Mouse (Mus musculus) ovary, adult 18-20 months (tissue): Measurements from ENCODE around the gene Samhd1.

Experiments
- DNase-seq: peaks from one replicate; pipeline ENCODE4 v3.0.0; 2022; ENCODE audit warnings: low spot score, mixed read lengths

Samhd1 gene

DNA sequence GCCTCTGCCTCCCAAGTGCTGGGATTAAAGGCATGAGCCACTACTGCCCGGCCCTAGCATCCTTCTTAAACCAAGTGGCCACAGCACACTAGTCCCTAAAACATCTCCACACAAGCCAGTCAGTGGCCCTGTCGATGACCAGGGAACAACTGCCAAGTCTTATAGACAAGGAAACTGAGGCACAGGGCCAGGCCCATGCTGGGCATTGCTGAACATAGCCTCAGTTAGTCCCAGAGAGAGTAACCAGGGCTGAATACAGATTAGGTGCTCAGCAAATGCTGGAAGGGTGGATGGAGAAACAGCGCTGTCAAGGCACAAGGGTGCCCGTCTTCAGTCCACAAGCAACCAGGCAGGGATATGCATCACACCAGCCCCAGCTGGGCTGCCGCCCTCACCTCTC is 81.9 kb downstream of the Samhd1 start:
- DNase-seq = no peak

DNA sequence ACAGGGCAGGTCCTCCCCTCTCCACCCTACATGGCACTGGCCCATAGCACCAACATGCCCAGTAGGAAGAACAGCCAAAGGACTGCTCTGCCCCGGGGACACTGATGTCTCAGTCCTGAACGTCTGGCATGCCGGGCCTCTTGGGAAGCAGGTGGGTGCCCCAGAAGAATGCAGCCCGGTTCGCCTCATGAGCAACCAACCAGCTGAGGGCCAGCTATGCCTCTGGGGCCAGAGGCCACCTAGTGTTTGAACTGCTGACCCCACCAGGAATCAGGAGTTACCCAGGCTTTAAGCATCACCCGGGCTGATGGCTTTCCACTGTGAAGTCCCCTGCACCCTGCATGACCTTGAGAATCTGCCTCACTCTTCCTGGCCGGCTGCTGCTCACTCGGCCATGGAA is 82.6 kb downstream of the Samhd1 start:
- no peak for DNase-seq

- DNase-seq = no peak
These were observed 85.2 kb downstream of the Samhd1 start for GRCm38 (mm10) chr2:157049831-157050243.

DNA sequence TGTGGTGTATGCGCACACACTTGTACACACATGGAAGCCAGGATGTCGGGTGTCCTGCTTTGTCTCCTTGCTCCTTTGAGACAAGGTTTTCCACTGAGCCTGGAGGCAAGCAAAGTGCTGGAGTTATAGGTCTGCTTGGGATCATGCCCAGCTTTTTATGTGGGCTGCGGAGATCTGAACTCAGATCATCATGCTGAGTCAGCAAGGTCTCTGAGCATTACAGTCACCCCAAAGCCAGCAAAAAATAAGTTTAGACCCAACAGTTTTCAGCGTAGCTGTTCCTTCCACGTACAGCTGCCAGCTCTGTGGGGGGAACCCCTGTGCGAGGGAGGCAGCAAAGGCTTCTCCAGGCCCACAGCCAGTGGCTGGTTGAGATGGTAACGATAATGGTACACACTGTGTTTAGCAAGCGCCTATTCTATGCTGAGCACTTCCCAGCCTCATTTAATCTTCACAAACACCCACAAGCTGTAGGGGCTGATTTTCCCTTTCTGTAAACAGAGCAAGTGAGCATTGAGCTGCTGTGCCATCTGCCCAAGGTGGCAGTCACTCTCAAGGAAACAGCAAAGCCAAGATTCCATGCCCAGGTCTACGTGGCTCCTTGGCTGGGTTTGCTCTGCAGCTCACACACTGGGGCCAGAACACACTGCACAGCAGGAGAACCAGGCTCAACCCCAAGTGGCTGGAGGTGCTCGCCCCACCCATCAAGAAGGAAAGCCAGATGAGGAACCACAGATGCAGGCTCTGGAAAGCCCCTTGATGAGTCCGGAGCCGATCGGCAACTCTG is 86.5 kb downstream of the Samhd1 start:
- no peak for DNase-seq
